Mouse (Mus musculus) fat pad, adult 2 months (tissue): Measurements from ENCODE around the gene Taar7b.

ENCODE experiments used
- DNase-seq: peaks from one replicate; pipeline ENCODE4 v3.0.0-alpha.2; 2011; ENCODE audit warnings: low read depth, low spot score; ENCODE audit errors: extremely low read depth

Gene Taar7b

GRCm38 (mm10) chr10:23999639-24000038, at the start of gene Taar7b:
TSS of gene Taar7b (plus strand) at chr10:23999939.
- DNase-seq: no peak

GRCm38 (mm10) chr10:23951714-23952113, 48.0 kb upstream of the Taar7b start:
- DNase-seq: no peak

- DNase-seq: peak; percentile 45
These were observed 40.7 kb upstream of the Taar7b start for GRCm38 (mm10) chr10:23959071-23959470.

- no peak for DNase-seq
These were observed 39.3 kb upstream of the Taar7b start, which contains the start of gene Taar4 for GRCm38 (mm10) chr10:23960444-23960915. TSS of gene Taar4 (plus strand) at chr10:23960494.

GRCm38 (mm10) chr10:23963444-23963843, 36.3 kb upstream of the Taar7b start:
- DNase-seq: no peak

- DNase-seq: no peak
These were observed 34.7 kb upstream of the Taar7b start for GRCm38 (mm10) chr10:23964921-23965610.

GRCm38 (mm10) chr10:23970656-23971165, 29.0 kb upstream of the Taar7b start, which contains the start of gene Taar5:
TSS of gene Taar5 (plus strand) at chr10:23970706.
- DNase-seq: no peak

- no peak for DNase-seq
These were observed 28.5 kb upstream of the Taar7b start for GRCm38 (mm10) chr10:23971256-23971655.

- DNase-seq: no peak
These were observed 21.8 kb upstream of the Taar7b start for GRCm38 (mm10) chr10:23977958-23978357.

GRCm38 (mm10) chr10:23978901-23979705, 20.6 kb upstream of the Taar7b start:
- DNase-seq: no peak

- no peak for DNase-seq
These were observed 14.2 kb upstream of the Taar7b start, which contains the start of gene Taar6 for GRCm38 (mm10) chr10:23985546-23985945. TSS of gene Taar6 (minus strand) at chr10:23985646.

GRCm38 (mm10) chr10:23986419-23986818, 13.3 kb upstream of the Taar7b start:
- DNase-seq: no peak

- no peak for DNase-seq
These were observed 6.4 kb upstream of the Taar7b start, which contains the start of gene Taar7a for GRCm38 (mm10) chr10:23993381-23993780. TSS of gene Taar7a (minus strand) at chr10:23993481.

- no peak for DNase-seq
These were observed 6.7 kb downstream of the Taar7b start for GRCm38 (mm10) chr10:24006442-24006841.

- no peak for DNase-seq
These were observed 7.3 kb downstream of the Taar7b start for GRCm38 (mm10) chr10:24007034-24007433.

GRCm38 (mm10) chr10:24008143-24008542, 8.4 kb downstream of the Taar7b start:
- DNase-seq: no peak

GRCm38 (mm10) chr10:24026922-24027321, 27.2 kb downstream of the Taar7b start, which contains the start of gene Taar7d:
TSS of gene Taar7d (plus strand) at chr10:24027222.
- DNase-seq: no peak

- DNase-seq: no peak
These were observed 31.6 kb downstream of the Taar7b start for GRCm38 (mm10) chr10:24031347-24031746.

GRCm38 (mm10) chr10:24037314-24037713, 37.6 kb downstream of the Taar7b start, which contains the start of gene Taar7e:
TSS of gene Taar7e (plus strand) at chr10:24037614.
- DNase-seq: no peak

- DNase-seq: no peak
These were observed 40.6 kb downstream of the Taar7b start for GRCm38 (mm10) chr10:24040120-24040869.

GRCm38 (mm10) chr10:24049210-24049609, 49.5 kb downstream of the Taar7b start, which contains the start of gene Taar7f:
TSS of gene Taar7f (plus strand) at chr10:24049510.
- DNase-seq: no peak
